Mouse (Mus musculus): Measurements from ENCODE around the gene Apoc3. TPM values are rescaled to one million over a fixed set of nuclear protein-coding genes. Genes with fewer than 3 reads are reported as not detected.

Gene Apoc3
- polyA plus RNA-seq, 1 experiment from 2014 or later: 2.3 TPM

DNA sequence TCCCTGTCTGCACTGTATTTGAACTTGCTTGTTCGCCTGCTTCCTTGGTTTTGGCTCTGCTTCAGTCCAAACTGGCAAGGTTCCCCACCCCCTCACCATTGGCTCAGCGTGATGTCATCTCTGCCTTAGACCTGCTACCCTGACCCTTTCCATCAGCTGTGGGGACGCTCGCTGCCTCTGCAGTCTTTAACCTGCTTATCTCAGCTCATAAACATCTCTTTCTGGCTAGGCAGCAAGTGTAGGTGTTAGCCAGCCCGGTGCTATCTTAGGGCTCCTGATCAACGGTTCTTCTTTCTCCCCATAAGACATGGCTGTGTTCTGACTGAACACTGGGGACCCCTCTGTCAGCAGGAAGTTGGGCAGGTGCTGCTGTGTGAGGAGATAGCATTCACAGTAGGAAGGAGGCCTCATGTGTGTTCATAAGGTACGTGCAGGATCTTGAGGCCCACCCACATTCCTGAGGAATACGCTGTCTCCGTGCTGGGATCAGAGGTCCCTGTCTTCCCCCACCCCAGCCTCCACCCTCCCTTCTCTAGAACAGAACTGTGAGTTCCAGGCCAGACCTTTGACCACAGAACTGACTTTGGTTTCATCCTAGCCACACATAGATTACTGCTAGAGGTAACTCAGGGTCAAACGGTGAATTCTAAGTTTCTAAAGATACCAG lies 28.5 kb downstream of the Apoc3 start:
- H3K4me2 ChIP-seq (ENCODE audit: low read length): no peak overlapping the region
- peak overlapping the region; percentile 47; the same call in 1 of the 2 replicates for H3K27ac ChIP-seq
- peaks cover 53% of the 10 kb centered on the region for H3K36me3 ChIP-seq (ENCODE audit: insufficient read depth, low read length)
- H3K4me3 ChIP-seq (replicated peaks; ENCODE audit: low read depth, low read length): no peak overlapping the region
- no peaks in the 10 kb centered on the region for H3K4me1 ChIP-seq (replicated peaks; ENCODE audit: insufficient read depth, low read length)
- no peak for TF ChIP-seq CTCF (IDR thresholded peaks at IDR 0.05; ENCODE audit: low read depth)
- 52% methylated on average over 10 of the region's 10 CpGs for WGBS
- DNase-seq (ENCODE audit: low spot score): peak; percentile 14
- ATAC-seq (replicated peaks; ENCODE audit: low FRiP score, low read depth): peak; percentile 86
- H3K9ac ChIP-seq (ENCODE audit: low read depth, low read length): no peak overlapping the region
- H3K9me3 ChIP-seq (replicated peaks; ENCODE audit: low read length): no peaks in the 10 kb centered on the region
- H3K27me3 ChIP-seq (ENCODE audit: insufficient read depth, low read length): no peaks in the 10 kb centered on the region

DNA sequence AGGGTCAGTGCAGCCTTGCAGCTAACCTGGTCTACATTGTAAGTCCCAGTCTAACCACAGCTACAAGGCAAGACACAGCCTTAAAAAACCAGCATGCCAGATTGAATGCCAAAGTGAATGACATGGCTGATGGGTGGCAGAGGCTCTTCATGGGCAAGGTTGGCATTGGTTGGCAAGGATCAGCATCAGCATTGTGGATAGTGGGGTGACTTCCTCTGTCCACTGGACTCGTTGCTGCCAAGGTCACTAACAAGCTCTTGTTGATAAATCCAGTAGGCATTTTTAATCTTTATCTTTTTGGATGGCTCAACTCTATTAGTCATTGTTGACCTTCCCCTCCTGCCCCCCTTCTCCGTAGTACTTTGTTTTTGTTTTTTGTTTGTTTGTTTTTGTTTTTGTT lies 35.8 kb downstream of the Apoc3 start:
- no peak for TF ChIP-seq CTCF (IDR thresholded peaks at IDR 0.05; ENCODE audit: low read depth)
- H3K36me3 ChIP-seq (ENCODE audit: insufficient read depth, low read length): peaks cover 76% of the 10 kb centered on the region
- no peak overlapping the region for H3K4me2 ChIP-seq (ENCODE audit: low read length)
- no peak overlapping the region for H3K27ac ChIP-seq
- 88% methylated on average over 2 of the region's 2 CpGs for WGBS
- DNase-seq (ENCODE audit: low spot score): no peak
- H3K27me3 ChIP-seq (ENCODE audit: insufficient read depth, low read length): no peaks in the 10 kb centered on the region
- H3K4me3 ChIP-seq (replicated peaks; ENCODE audit: low read depth, low read length): no peak overlapping the region
- no peak overlapping the region for H3K9ac ChIP-seq (ENCODE audit: low read depth, low read length)
- no peaks in the 10 kb centered on the region for H3K4me1 ChIP-seq (replicated peaks; ENCODE audit: insufficient read depth, low read length)
- no peaks in the 10 kb centered on the region for H3K9me3 ChIP-seq (replicated peaks; ENCODE audit: low read length)
- ATAC-seq (replicated peaks; ENCODE audit: low FRiP score, low read depth): no peak

DNA sequence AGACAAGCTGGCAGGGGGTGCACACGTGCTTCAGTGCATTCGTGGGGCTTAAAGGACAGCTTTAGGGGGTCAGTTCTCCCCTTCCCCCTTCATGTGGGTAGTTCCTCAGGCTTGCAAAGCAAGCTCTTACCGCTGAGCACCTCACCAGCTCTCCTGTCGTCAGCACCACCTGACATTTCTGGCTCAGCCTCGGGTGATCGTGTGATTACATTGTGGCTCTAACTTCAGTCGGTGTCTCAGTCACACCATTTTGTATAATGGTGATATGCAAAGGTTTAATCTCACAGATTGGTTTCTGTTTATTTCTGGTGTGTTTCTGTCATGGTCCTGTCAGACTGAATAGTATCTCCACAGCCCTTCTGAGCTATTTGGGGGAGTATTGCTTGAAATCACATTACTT lies 36.5 kb downstream of the Apoc3 start:
- ATAC-seq (replicated peaks; ENCODE audit: low FRiP score, low read depth) (no peak), DNase-seq (ENCODE audit: low spot score) (no peak)
- Histone ChIP-seq H3K4me3 (replicated peaks; ENCODE audit: low read depth, low read length) (no peak overlapping the region), H3K36me3 (ENCODE audit: insufficient read depth, low read length) (peaks cover 74% of the 10 kb centered on the region), H3K9ac (ENCODE audit: low read depth, low read length) (no peak overlapping the region), H3K9me3 (replicated peaks; ENCODE audit: low read length) (no peaks in the 10 kb centered on the region), H3K4me2 (ENCODE audit: low read length) (no peak overlapping the region), H3K27ac (no peak overlapping the region), H3K27me3 (ENCODE audit: insufficient read depth, low read length) (no peaks in the 10 kb centered on the region), H3K4me1 (replicated peaks; ENCODE audit: insufficient read depth, low read length) (no peaks in the 10 kb centered on the region)
- TF ChIP-seq CTCF (IDR thresholded peaks at IDR 0.05; ENCODE audit: low read depth): no peak
- WGBS: 85% methylated on average over 7 of the region's 7 CpGs

DNA sequence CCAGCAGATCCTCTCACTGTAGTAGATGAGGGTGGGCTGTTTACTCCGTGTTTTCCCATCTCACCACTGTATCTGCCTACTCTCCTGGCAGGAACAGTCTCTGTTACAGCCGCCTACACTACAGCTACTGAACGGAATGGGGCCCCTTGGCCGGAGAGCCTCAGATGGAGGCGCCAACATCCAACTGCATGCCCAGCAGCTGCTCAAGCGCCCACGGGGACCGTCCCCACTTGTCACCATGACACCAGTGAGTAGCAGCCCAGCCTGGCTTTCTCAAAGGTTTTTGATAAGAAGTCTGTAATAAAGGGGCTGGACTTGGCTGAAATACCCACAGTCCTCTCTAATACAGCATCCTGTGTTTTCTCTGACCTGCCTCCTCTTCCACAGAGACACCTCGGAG lies 37.0 kb downstream of the Apoc3 start:
- no peaks in the 10 kb centered on the region for H3K4me1 ChIP-seq (replicated peaks; ENCODE audit: insufficient read depth, low read length)
- H3K27me3 ChIP-seq (ENCODE audit: insufficient read depth, low read length): no peaks in the 10 kb centered on the region
- H3K9me3 ChIP-seq (replicated peaks; ENCODE audit: low read length): no peaks in the 10 kb centered on the region
- WGBS: 90% methylated on average over 9 of the region's 9 CpGs
- H3K4me3 ChIP-seq (replicated peaks; ENCODE audit: low read depth, low read length): no peak overlapping the region
- no peak for ATAC-seq (replicated peaks; ENCODE audit: low FRiP score, low read depth)
- no peak overlapping the region for H3K4me2 ChIP-seq (ENCODE audit: low read length)
- DNase-seq (ENCODE audit: low spot score): no peak
- peaks cover 71% of the 10 kb centered on the region for H3K36me3 ChIP-seq (ENCODE audit: insufficient read depth, low read length)
- no peak overlapping the region for H3K9ac ChIP-seq (ENCODE audit: low read depth, low read length)
- no peak overlapping the region for H3K27ac ChIP-seq
- TF ChIP-seq CTCF (IDR thresholded peaks at IDR 0.05; ENCODE audit: low read depth): no peak

DNA sequence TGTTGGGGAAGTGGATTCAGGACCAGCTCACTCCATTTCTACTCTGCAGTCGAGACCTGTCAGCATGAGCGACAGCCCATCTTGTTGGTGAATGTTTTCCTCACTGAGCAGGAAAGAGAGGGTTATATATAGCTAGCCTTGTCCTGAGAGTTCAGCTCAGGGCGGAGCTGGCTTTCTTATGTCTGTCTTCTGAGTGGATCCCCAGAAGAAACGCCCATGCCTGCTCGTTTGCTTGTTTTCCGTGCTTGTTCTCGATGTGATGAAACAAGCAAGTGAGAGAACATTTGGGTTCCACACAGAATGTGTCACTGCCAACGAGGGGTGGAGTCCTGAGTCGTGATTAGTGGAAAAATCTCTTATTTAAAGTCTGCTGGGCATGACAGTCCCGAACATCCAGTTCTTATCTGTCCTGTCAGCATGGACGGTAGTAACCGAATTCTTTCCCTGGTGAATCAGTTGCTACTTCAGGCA lies 38.7 kb downstream of the Apoc3 start:
- Histone ChIP-seq H3K4me2 (ENCODE audit: low read length) (no peak overlapping the region), H3K4me1 (replicated peaks; ENCODE audit: insufficient read depth, low read length) (no peaks in the 10 kb centered on the region), H3K4me3 (replicated peaks; ENCODE audit: low read depth, low read length) (no peak overlapping the region), H3K27ac (no peak overlapping the region), H3K9ac (ENCODE audit: low read depth, low read length) (no peak overlapping the region), H3K36me3 (ENCODE audit: insufficient read depth, low read length) (peaks cover 62% of the 10 kb centered on the region), H3K9me3 (replicated peaks; ENCODE audit: low read length) (no peaks in the 10 kb centered on the region), H3K27me3 (ENCODE audit: insufficient read depth, low read length) (no peaks in the 10 kb centered on the region)
- TF ChIP-seq CTCF (IDR thresholded peaks at IDR 0.05; ENCODE audit: low read depth): no peak
- WGBS: 67% methylated on average over 12 of the region's 12 CpGs
- ATAC-seq (replicated peaks; ENCODE audit: low FRiP score, low read depth): no peak
- no peak for DNase-seq (ENCODE audit: low spot score)

DNA sequence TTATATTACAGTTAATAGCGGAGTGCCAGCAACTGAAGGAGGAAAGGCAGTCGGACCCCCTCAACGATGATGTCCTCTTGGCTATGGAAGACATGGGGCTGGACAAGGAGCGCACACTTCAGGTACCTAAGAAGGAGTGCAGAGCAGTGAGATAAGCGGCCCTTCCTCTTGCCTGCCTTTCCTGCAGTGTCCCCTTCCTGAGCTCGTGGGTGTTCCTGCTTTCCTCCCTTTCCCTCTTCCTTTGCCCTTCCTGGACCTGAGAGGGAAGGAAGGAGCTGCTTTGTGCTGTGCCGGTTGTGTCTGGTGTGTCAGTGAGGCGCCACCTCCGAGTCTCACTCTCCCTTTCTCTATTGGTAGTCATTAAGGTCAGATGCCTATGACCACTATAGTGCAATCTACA lies 40.6 kb downstream of the Apoc3 start:
- Histone ChIP-seq H3K4me3 (replicated peaks; ENCODE audit: low read depth, low read length) (no peak overlapping the region), H3K4me2 (ENCODE audit: low read length) (no peak overlapping the region), H3K27me3 (ENCODE audit: insufficient read depth, low read length) (no peaks in the 10 kb centered on the region), H3K4me1 (replicated peaks; ENCODE audit: insufficient read depth, low read length) (no peaks in the 10 kb centered on the region; the same call in 1 of the 2 replicates), H3K27ac (no peak overlapping the region), H3K36me3 (ENCODE audit: insufficient read depth, low read length) (peaks cover 46% of the 10 kb centered on the region), H3K9me3 (replicated peaks; ENCODE audit: low read length) (no peaks in the 10 kb centered on the region), H3K9ac (ENCODE audit: low read depth, low read length) (no peak overlapping the region)
- no peak for DNase-seq (ENCODE audit: low spot score)
- no peak for TF ChIP-seq CTCF (IDR thresholded peaks at IDR 0.05; ENCODE audit: low read depth)
- WGBS: 66% methylated on average over 9 of the region's 9 CpGs
- no peak for ATAC-seq (replicated peaks; ENCODE audit: low FRiP score, low read depth)

DNA sequence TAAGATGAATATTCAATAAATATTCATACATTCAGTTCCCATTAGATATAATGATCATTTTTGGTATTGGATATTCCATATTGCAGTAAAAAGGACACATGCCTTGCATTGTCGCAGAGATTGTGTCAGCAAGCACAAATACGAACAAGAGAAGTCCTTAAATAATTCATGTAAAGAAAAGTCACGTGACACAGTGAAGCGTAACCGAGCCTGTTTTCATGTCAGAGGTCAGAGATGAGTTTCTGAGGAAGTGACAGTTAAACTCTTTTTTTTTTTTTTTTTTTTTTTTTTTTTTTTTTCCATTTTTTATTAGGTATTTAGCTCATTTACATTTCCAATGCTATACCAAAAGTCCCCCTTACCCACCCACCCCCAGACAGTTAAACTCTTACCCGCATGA lies 42.8 kb downstream of the Apoc3 start:
- no peak for TF ChIP-seq CTCF (IDR thresholded peaks at IDR 0.05; ENCODE audit: low read depth)
- ATAC-seq (replicated peaks; ENCODE audit: low FRiP score, low read depth) (no peak), DNase-seq (ENCODE audit: low spot score) (no peak)
- peaks cover 31% of the 10 kb centered on the region for H3K36me3 ChIP-seq (ENCODE audit: insufficient read depth, low read length)
- WGBS: 82% methylated on average over 6 of the region's 6 CpGs
- H3K27me3 ChIP-seq (ENCODE audit: insufficient read depth, low read length): no peaks in the 10 kb centered on the region
- no peak overlapping the region for H3K27ac ChIP-seq
- no peaks in the 10 kb centered on the region; the same call in 1 of the 2 replicates for H3K4me1 ChIP-seq (replicated peaks; ENCODE audit: insufficient read depth, low read length)
- no peaks in the 10 kb centered on the region for H3K9me3 ChIP-seq (replicated peaks; ENCODE audit: low read length)
- H3K4me2 ChIP-seq (ENCODE audit: low read length): no peak overlapping the region
- H3K4me3 ChIP-seq (replicated peaks; ENCODE audit: low read depth, low read length): no peak overlapping the region
- no peak overlapping the region for H3K9ac ChIP-seq (ENCODE audit: low read depth, low read length)

Measured in kidney, postnatal 0 days (tissue).